9 mouse cellular contexts compared by ENCODE assay signal in genomic region chr9:46196699-46197169, GRCm38 (mm10). TPM values are rescaled to one million over a fixed set of nuclear protein-coding genes. Genes with fewer than 3 reads are reported as not detected.
A peak's percentile ranks its signal among the peaks of the same experiment; 100 is the strongest.
DNase-seq lines count a peak whose midpoint lies in the region; ATAC-seq and TF ChIP-seq lines count a peak whose summit lies in the region.
"Had no signal": no experiment of that assay in that cellular context is flagged by ENCODE, and none has a peak within 500 bp of the region (broad histone marks: within the 10 kb centered on the region; RNA-seq: fewer than 3 reads in every experiment).

No protein-coding gene starts in this region.

- H3K36me3 ChIP-seq in heart, embryonic 10.5 days = peaks cover 35% of the 10 kb centered on the region
- H3K36me3 ChIP-seq in liver, embryonic 11.5 days (ENCODE audit: control insufficient read depth, insufficient read depth, low read length) = peaks cover 5% of the 10 kb centered on the region; the same call in 1 of the 2 replicates
- H3K36me3 ChIP-seq in forebrain, embryonic 12.5 days (replicated peaks) = peaks cover 67% of the 10 kb centered on the region
- H3K36me3 ChIP-seq in intestine, embryonic 15.5 days = peaks cover 16% of the 10 kb centered on the region; the same call in 1 of the 2 replicates

- peaks cover 46% of the 10 kb centered on the region for H3K4me1 ChIP-seq in heart, embryonic 10.5 days
- H3K4me1 ChIP-seq in liver, embryonic 11.5 days (replicated peaks; ENCODE audit: control insufficient read depth, insufficient read depth, low read length) = 0 out of 2 replicates have a peak, but pooled peaks cover 9% of the 10 kb centered on the region
- H3K4me1 ChIP-seq in olfactory bulb, adult 2 months (ENCODE audit: control insufficient read depth, insufficient read depth, low read length) = peaks cover 16% of the 10 kb centered on the region
- H3K4me1 ChIP-seq in forebrain, embryonic 12.5 days = no peaks in the 10 kb centered on the region
- no peaks in the 10 kb centered on the region for H3K4me1 ChIP-seq in intestine, embryonic 15.5 days (replicated peaks)
- H3K4me1 ChIP-seq: forebrain, embryonic 10.5 days had no signal

- TF ChIP-seq CTCF in olfactory bulb, adult 2 months (IDR thresholded peaks at IDR 0.05; ENCODE audit: insufficient read depth, low read depth, low read length) = no peak

- peak overlapping the region; percentile 86 for H3K27ac ChIP-seq in heart, embryonic 10.5 days
- peak overlapping the region; percentile 21 for H3K27ac ChIP-seq in liver, embryonic 11.5 days (ENCODE audit: low read depth, low read length)
- H3K27ac ChIP-seq in olfactory bulb, adult 2 months (ENCODE audit: insufficient read depth, low read depth, low read length) = peak overlapping the region; percentile 27
- H3K27ac ChIP-seq in forebrain, embryonic 12.5 days = no peak overlapping the region
- H3K27ac ChIP-seq in intestine, embryonic 15.5 days = no peak overlapping the region
- H3K27ac ChIP-seq: forebrain, embryonic 10.5 days had no signal

- 24% methylated on average over 12 of the region's 12 CpGs for WGBS in heart, embryonic 10.5 days
- WGBS in liver, embryonic 11.5 days = 50% methylated on average over 12 of the region's 12 CpGs
- 48% methylated on average over 12 of the region's 12 CpGs for WGBS in olfactory bulb, adult 2 months
- WGBS in forebrain, embryonic 12.5 days = 88% methylated on average over 12 of the region's 12 CpGs
- WGBS in intestine, embryonic 15.5 days = 76% methylated on average over 12 of the region's 12 CpGs

- peak overlapping the region; percentile 9; the same call in 1 of the 2 replicates for H3K4me2 ChIP-seq in liver, embryonic 11.5 days
- H3K4me2 ChIP-seq in forebrain, embryonic 12.5 days = no peak overlapping the region
- no peak overlapping the region for H3K4me2 ChIP-seq in intestine, embryonic 15.5 days (replicated peaks)

- H3K4me3 ChIP-seq in heart, embryonic 10.5 days = peak overlapping the region; percentile 32
- H3K4me3 ChIP-seq in liver, embryonic 11.5 days (ENCODE audit: low read depth, low read length) = no peak overlapping the region
- no peak overlapping the region for H3K4me3 ChIP-seq in olfactory bulb, adult 2 months (ENCODE audit: insufficient read depth, low read depth, low read length)
- H3K4me3 ChIP-seq in forebrain, embryonic 12.5 days (replicated peaks) = no peak overlapping the region
- H3K4me3 ChIP-seq in intestine, embryonic 15.5 days (replicated peaks) = no peak overlapping the region
- H3K4me3 ChIP-seq: forebrain, embryonic 10.5 days had no signal

- ATAC-seq in liver, embryonic 11.5 days (replicated peaks; ENCODE audit: low FRiP score) = 0 out of 2 replicates have a peak, but pooled peaks have one; percentile 29
- ATAC-seq in forebrain, embryonic 12.5 days (ENCODE audit: low FRiP score) = no peak
- no peak for ATAC-seq in intestine, embryonic 15.5 days

- TF ChIP-seq POLR2A in olfactory bulb, adult 2 months (IDR thresholded peaks at IDR 0.05; ENCODE audit: insufficient read depth, low read depth, low read length) = no peak

- no peaks in the 10 kb centered on the region for H3K9me3 ChIP-seq in heart, embryonic 10.5 days
- H3K9me3 ChIP-seq in liver, embryonic 11.5 days (ENCODE audit: control insufficient read depth, low read length) = no peaks in the 10 kb centered on the region
- no peaks in the 10 kb centered on the region for H3K9me3 ChIP-seq in forebrain, embryonic 12.5 days
- H3K9me3 ChIP-seq in intestine, embryonic 15.5 days = no peaks in the 10 kb centered on the region
- H3K9me3 ChIP-seq: forebrain, embryonic 10.5 days had no signal

- DNase-seq in layer of hippocampus, adult 9-11 months = peak; percentile 35
- DNase-seq in layer of hippocampus, adult 9-10 months (ENCODE audit: low spot score) = no peak
- DNase-seq in heart, embryonic 10.5 days (ENCODE audit: low spot score) = peak; percentile 82
- no peak for DNase-seq in liver, embryonic 11.5 days (ENCODE audit: low spot score)

- no peaks in the 10 kb centered on the region for H3K27me3 ChIP-seq in heart, embryonic 10.5 days (ENCODE audit: insufficient read depth, poor library complexity, severe bottlenecking)
- no peaks in the 10 kb centered on the region for H3K27me3 ChIP-seq in liver, embryonic 11.5 days (replicated peaks; ENCODE audit: control insufficient read depth, insufficient read depth, low read length)
- no peaks in the 10 kb centered on the region for H3K27me3 ChIP-seq in forebrain, embryonic 12.5 days
- H3K27me3 ChIP-seq in intestine, embryonic 15.5 days (replicated peaks) = no peaks in the 10 kb centered on the region

- H3K9ac ChIP-seq in liver, embryonic 11.5 days (ENCODE audit: low read depth, low read length) = no peak overlapping the region
- no peak overlapping the region for H3K9ac ChIP-seq in forebrain, embryonic 12.5 days
- H3K9ac ChIP-seq in intestine, embryonic 15.5 days = no peak overlapping the region

RNA-seq across cellular contexts. Expression of gene Apoa1, which starts 31.6 kb away (rescaled TPM):
- 4.3 and 124 TPM in 2 replicates for polyA plus RNA-seq in heart, embryonic 10.5 days (2016; fragmentation: Nextera tagmentation; extraction: Ambion mirVana)
- polyA plus RNA-seq in liver, embryonic 11.5 days (2014; fragmentation: Nextera tagmentation; extraction: Ambion mirVana) = 1,257 and 1,278 TPM in 2 replicates
- polyA plus RNA-seq in olfactory bulb, adult 2 months (2012; ENCODE audit: insufficient read depth, insufficient read length, low replicate concordance, missing spikeins) = not detected in 2 replicates
- 1.1 and 1.6 TPM in 2 replicates for polyA plus RNA-seq in forebrain, embryonic 12.5 days (2016; fragmentation: Nextera tagmentation; extraction: Ambion mirVana)
- polyA plus RNA-seq in intestine, embryonic 15.5 days (2015; fragmentation: Nextera tagmentation; extraction: Ambion mirVana) = 1,502 and 1,827 TPM in 2 replicates

RNA-seq across cellular contexts. Expression of gene Apoc3, which starts 38.7 kb away (rescaled TPM):
- not detected in 2 replicates for polyA plus RNA-seq in heart, embryonic 10.5 days (2016; fragmentation: Nextera tagmentation; extraction: Ambion mirVana)
- polyA plus RNA-seq in liver, embryonic 11.5 days (2014; fragmentation: Nextera tagmentation; extraction: Ambion mirVana) = 1.4 and 4.2 TPM in 2 replicates
- polyA plus RNA-seq in olfactory bulb, adult 2 months (2012; ENCODE audit: insufficient read depth, insufficient read length, low replicate concordance, missing spikeins) = not detected in 2 replicates
- polyA plus RNA-seq in forebrain, embryonic 12.5 days (2016; fragmentation: Nextera tagmentation; extraction: Ambion mirVana) = not detected in 2 replicates
- 247 and 325 TPM in 2 replicates for polyA plus RNA-seq in intestine, embryonic 15.5 days (2015; fragmentation: Nextera tagmentation; extraction: Ambion mirVana)
- polyA plus RNA-seq: brain, embryonic 14.5 days; forebrain, embryonic 10.5 days had no signal

RNA-seq across cellular contexts. Expression of gene Apoa4, which starts 43.8 kb away (rescaled TPM):
- polyA plus RNA-seq in heart, embryonic 10.5 days (2016; fragmentation: Nextera tagmentation; extraction: Ambion mirVana) = 0.07 and 1.2 TPM in 2 replicates
- polyA plus RNA-seq in liver, embryonic 11.5 days (2014; fragmentation: Nextera tagmentation; extraction: Ambion mirVana) = not detected in 2 replicates
- polyA plus RNA-seq in olfactory bulb, adult 2 months (2012; ENCODE audit: insufficient read depth, insufficient read length, low replicate concordance, missing spikeins) = not detected in 2 replicates
- not detected in 2 replicates for polyA plus RNA-seq in forebrain, embryonic 12.5 days (2016; fragmentation: Nextera tagmentation; extraction: Ambion mirVana)
- polyA plus RNA-seq in intestine, embryonic 15.5 days (2015; fragmentation: Nextera tagmentation; extraction: Ambion mirVana) = 576 and 837 TPM in 2 replicates
- polyA plus RNA-seq: forebrain, embryonic 10.5 days had no signal

Comparison
In these comparisons a context has a peak if more than half of its experiments do, and no peak if none do; other contexts are left out.
1. DNase-seq: peak in layer of hippocampus, adult 9-11 months (single experiment) and heart, embryonic 10.5 days (single experiment); none in layer of hippocampus, adult 9-10 months (single experiment) and liver, embryonic 11.5 days (single experiment).
2. H3K27ac ChIP-seq: peak in heart, embryonic 10.5 days (single experiment), liver, embryonic 11.5 days (single experiment) and olfactory bulb, adult 2 months (single experiment); none in forebrain, embryonic 12.5 days (single experiment) and intestine, embryonic 15.5 days (single experiment).
3. RNA of gene Apoc3, which starts 38.7 kb away (polyA plus RNA-seq): 247 to 325 TPM in intestine, embryonic 15.5 days; 1.4 to 4.2 TPM in liver, embryonic 11.5 days, not detected in heart, embryonic 10.5 days, not detected in olfactory bulb, adult 2 months and not detected in forebrain, embryonic 12.5 days; every median in the first group is over 10 times any median in the second.